In genomic region chr12:91766338-91767107, GRCm38 (mm10) we compare ENCODE assay signal across 8 mouse cellular contexts. TPM values are rescaled to one million over a fixed set of nuclear protein-coding genes. Genes with fewer than 3 reads are reported as not detected.
DNase-seq lines count a peak whose midpoint lies in the region; ATAC-seq lines count a peak whose summit lies in the region.

No protein-coding gene starts in this region.

- no peaks in the 10 kb centered on the region for H3K36me3 ChIP-seq in forebrain, embryonic 14.5 days (ENCODE audit: control insufficient read depth, insufficient read depth, low read length)

- H3K27ac ChIP-seq in forebrain, embryonic 14.5 days (ENCODE audit: low read depth, low read length), result no peak overlapping the region

- peak overlapping the region; percentile 21; the same call in 1 of the 2 replicates for H3K9ac ChIP-seq in forebrain, embryonic 14.5 days (ENCODE audit: low read length)

- WGBS in forebrain, embryonic 14.5 days, result 51% methylated on average over 14 of the region's 14 CpGs

- peaks cover 8% of the 10 kb centered on the region for H3K4me1 ChIP-seq in forebrain, embryonic 14.5 days (ENCODE audit: control insufficient read depth, insufficient read depth, low read length)

- 0 out of 2 replicates have a peak overlapping the region, but pooled peaks have one; percentile 14 for H3K4me2 ChIP-seq in forebrain, embryonic 14.5 days (ENCODE audit: low read length)

- H3K27me3 ChIP-seq in forebrain, embryonic 14.5 days (replicated peaks; ENCODE audit: control insufficient read depth, insufficient read depth, low read length), result no peaks in the 10 kb centered on the region

- peak; percentile 82 for DNase-seq in CD4-positive helper T cell, adult 2 months (ENCODE audit: low read depth, low spot score)
- peak; percentile 52 for DNase-seq in adrenal gland, adult 8-10 months
- DNase-seq in forebrain, embryonic 14.5 days (ENCODE audit: low spot score), result peak; percentile 65
- DNase-seq in left cerebral cortex, adult 11 months (ENCODE audit: low spot score), result peak; percentile 50
- peak; percentile 71 for DNase-seq in skeletal muscle tissue, adult 2 months (ENCODE audit: low read depth, low spot score)
- DNase-seq in urinary bladder, postnatal 4 days (ENCODE audit: low spot score in 2 of 2), result no peak

- H3K9me3 ChIP-seq in forebrain, embryonic 14.5 days (replicated peaks; ENCODE audit: control insufficient read depth, low read length), result no peaks in the 10 kb centered on the region

- H3K4me3 ChIP-seq in forebrain, embryonic 14.5 days (ENCODE audit: low read depth, low read length), result no peak overlapping the region

- ATAC-seq in forebrain, embryonic 14.5 days, result peak; percentile 65
- ATAC-seq in hematopoietic stem cell, adult 5-6 weeks (replicated peaks in 1 of 2; ENCODE audit: insufficient read depth in 1 of 2, low FRiP score in 2 of 2, low TSS enrichment in 1 of 2, low read depth in 1 of 2, poor library complexity in 2 of 2, severe bottlenecking in 2 of 2), result peak; percentile 87 to 91
- ATAC-seq in megakaryocyte, adult 5-6 weeks (ENCODE audit: poor library complexity, severe bottlenecking), result peak; percentile 79

RNA-seq across cellular contexts. Expression of gene Ston2, which starts 21.7 kb away (rescaled TPM):
- 10 to 100 TPM in 1 of 4 experiments, 1 to 10 TPM in 3; 4.6 to 10.7 (median 7.1) TPM for total RNA-seq in adrenal gland, adult 8-10 months (2022)
- 5.6 and 7.6 TPM in 2 replicates for polyA plus RNA-seq in forebrain, embryonic 14.5 days (2014; fragmentation: Nextera tagmentation; extraction: Ambion mirVana)
- 0.81 and 0.94 TPM in 2 replicates for total RNA-seq in hematopoietic stem cell, adult 5-6 weeks (2017)
- 3.9 and 6.2 TPM in 2 replicates for total RNA-seq in megakaryocyte, adult 5-6 weeks (2015)
- 2.5 and 4.6 TPM in 2 replicates for total RNA-seq in megakaryocyte, adult 5-6 weeks (2017)

Comparison
In these comparisons a context has a peak if more than half of its experiments do, and no peak if none do; other contexts are left out.
1. DNase-seq: peak in CD4-positive helper T cell, adult 2 months (single experiment), adrenal gland, adult 8-10 months (single experiment), forebrain, embryonic 14.5 days (single experiment), left cerebral cortex, adult 11 months (single experiment) and skeletal muscle tissue, adult 2 months (single experiment); none in urinary bladder, postnatal 4 days (0 of 2).
2. Peak in every context shown above with its lines, with median percentiles within 50 percentile points of each other: ATAC-seq.